8 mouse cellular contexts compared by ENCODE assay signal in the genomic region with DNA sequence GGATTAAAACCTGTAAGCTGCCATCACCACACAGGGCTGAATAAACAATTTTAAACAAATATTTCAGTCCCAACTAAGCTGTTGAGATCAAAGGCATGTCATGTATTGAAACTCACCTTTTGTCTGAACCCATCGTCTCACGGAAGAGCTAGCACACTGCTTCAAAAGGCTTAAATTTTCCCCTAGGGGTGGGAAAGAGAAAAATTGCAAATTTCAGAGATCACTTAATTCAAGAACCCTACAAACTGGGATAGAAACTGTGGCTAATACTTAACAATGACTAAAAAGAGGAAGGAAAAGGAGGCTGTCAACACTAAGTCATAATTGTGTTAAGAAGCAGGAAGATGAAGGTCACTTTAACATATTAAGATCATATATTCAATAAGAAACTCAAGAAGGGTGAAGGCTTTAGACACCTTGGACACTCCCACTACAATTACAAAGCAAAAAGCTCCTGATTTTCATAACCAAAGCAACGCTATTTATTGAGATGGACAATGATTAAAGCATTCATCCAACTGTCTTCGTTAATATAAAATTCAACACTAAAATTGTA. TPM values are rescaled to one million over a fixed set of nuclear protein-coding genes. Genes with fewer than 3 reads are reported as not detected.
DNase-seq lines count a peak whose midpoint lies in the region; ATAC-seq lines count a peak whose summit lies in the region.

No protein-coding gene starts in this region.

- no peaks in the 10 kb centered on the region for H3K9me3 ChIP-seq in forebrain, embryonic 10.5 days
- H3K9me3 ChIP-seq in liver, embryonic 12.5 days (replicated peaks): no peaks in the 10 kb centered on the region

- H3K9ac ChIP-seq in liver, embryonic 12.5 days: peak overlapping the region; percentile 99

- peaks cover 18% of the 10 kb centered on the region for H3K4me1 ChIP-seq in forebrain, embryonic 10.5 days
- peaks cover 28% of the 10 kb centered on the region for H3K4me1 ChIP-seq in liver, embryonic 12.5 days

- peak; percentile 31 for DNase-seq in CD4-positive, CD25-positive, alpha-beta regulatory T cell, adult 2 months (ENCODE audit: low read depth, low spot score)
- peak; percentile 54 for DNase-seq in A20 (ENCODE audit: low read depth, low spot score)
- no peak for DNase-seq in forebrain, embryonic 10.5 days (ENCODE audit: extremely low spot score, low spot score)
- DNase-seq in left cerebral cortex, postnatal 14 days (ENCODE audit: low spot score in 2 of 2): no peak
- no peak for DNase-seq in urinary bladder, postnatal 10 days (ENCODE audit: low spot score)
- no peak for DNase-seq in ovary, postnatal 10 days (ENCODE audit: low spot score)

- intact Hi-C loops in left cerebral cortex, postnatal 14 days (cut with DNase I): no loop called here

- 31% methylated on average over 4 of the region's 4 CpGs for WGBS in forebrain, embryonic 10.5 days
- WGBS in liver, embryonic 12.5 days (ENCODE audit: insufficient replicate concordance): 30% methylated on average over 4 of the region's 4 CpGs

- H3K27me3 ChIP-seq in forebrain, embryonic 10.5 days (ENCODE audit: poor library complexity, severe bottlenecking): no peaks in the 10 kb centered on the region
- no peaks in the 10 kb centered on the region for H3K27me3 ChIP-seq in liver, embryonic 12.5 days (replicated peaks)

- H3K4me2 ChIP-seq in liver, embryonic 12.5 days: peak overlapping the region; percentile 74

- no peak for ATAC-seq in CD4-positive, CD25-positive, alpha-beta regulatory T cell, adult 4 months
- no peak for ATAC-seq in liver, embryonic 12.5 days

- peak overlapping the region; percentile 99; the same call in 1 of the 2 replicates for H3K27ac ChIP-seq in forebrain, embryonic 10.5 days
- H3K27ac ChIP-seq in liver, embryonic 12.5 days: peak overlapping the region; percentile 68; the same call in 1 of the 2 replicates

- H3K36me3 ChIP-seq in forebrain, embryonic 10.5 days (replicated peaks): peaks cover 73% of the 10 kb centered on the region
- peaks cover 69% of the 10 kb centered on the region for H3K36me3 ChIP-seq in liver, embryonic 12.5 days

- peak overlapping the region; percentile 99 for H3K4me3 ChIP-seq in forebrain, embryonic 10.5 days
- peak overlapping the region; percentile 100 for H3K4me3 ChIP-seq in liver, embryonic 12.5 days

RNA-seq across cellular contexts. Expression of a gene that starts 1.3 kb away (rescaled TPM):
- 100 to 1,000 TPM; 280 to 324 TPM for polyA plus RNA-seq in CD4-positive, CD25-positive, alpha-beta regulatory T cell, adult 4 months (2017; shearing (Covaris generic))
- polyA plus RNA-seq in forebrain, embryonic 10.5 days (2016; fragmentation: Nextera tagmentation; extraction: Ambion mirVana): 185 and 192 TPM in 2 replicates
- polyA plus RNA-seq in liver, embryonic 12.5 days (2016; fragmentation: Nextera tagmentation; extraction: Ambion mirVana): 84.3 and 88.6 TPM in 2 replicates
- total RNA-seq in left cerebral cortex, postnatal 14 days (2021): 100 to 1,000 TPM; 147 to 166 TPM

RNA-seq across cellular contexts. Expression of a gene that starts 59.2 kb away (rescaled TPM):
- not detected for polyA plus RNA-seq in CD4-positive, CD25-positive, alpha-beta regulatory T cell, adult 4 months (2017; shearing (Covaris generic))
- polyA plus RNA-seq in forebrain, embryonic 10.5 days (2016; fragmentation: Nextera tagmentation; extraction: Ambion mirVana): 10.0 and 11.2 TPM in 2 replicates
- polyA plus RNA-seq in liver, embryonic 12.5 days (2016; fragmentation: Nextera tagmentation; extraction: Ambion mirVana): 3.9 and 4.2 TPM in 2 replicates
- 10 to 100 TPM; 11.7 to 16.2 TPM for total RNA-seq in left cerebral cortex, postnatal 14 days (2021)

Comparison
In these comparisons a context has a peak if more than half of its experiments do, and no peak if none do; other contexts are left out.
1. DNase-seq: peak in CD4-positive, CD25-positive, alpha-beta regulatory T cell, adult 2 months (single experiment) and A20 (single experiment); none in forebrain, embryonic 10.5 days (single experiment), left cerebral cortex, postnatal 14 days (0 of 2), urinary bladder, postnatal 10 days (single experiment) and ovary, postnatal 10 days (single experiment).